Mouse (Mus musculus): ENCODE measurements around the gene Fignl1.
A peak's percentile ranks its signal among the peaks of the same experiment; 100 is the strongest.

The Fignl1 gene

DNA sequence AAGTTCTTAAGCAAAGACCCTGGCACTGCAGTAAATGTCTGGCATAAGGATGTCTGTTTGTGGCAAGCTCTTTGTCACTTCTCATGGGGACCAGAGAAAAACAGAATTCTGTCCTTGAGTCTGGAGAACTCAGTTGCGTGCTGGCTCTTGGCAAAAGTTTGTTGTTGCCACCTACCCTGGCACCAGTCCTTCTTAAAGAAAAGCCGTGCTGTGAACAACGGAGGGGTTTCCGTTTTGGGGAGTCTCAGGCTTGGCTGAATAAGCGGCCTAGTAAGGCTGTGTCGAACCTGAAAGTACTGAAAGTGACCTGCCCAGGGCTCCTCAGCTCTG is 24.0 kb upstream of the Fignl1 start:
- no peak for DNase-seq (ENCODE audit: low read depth in 2 of 2, low spot score in 2 of 2)

DNA sequence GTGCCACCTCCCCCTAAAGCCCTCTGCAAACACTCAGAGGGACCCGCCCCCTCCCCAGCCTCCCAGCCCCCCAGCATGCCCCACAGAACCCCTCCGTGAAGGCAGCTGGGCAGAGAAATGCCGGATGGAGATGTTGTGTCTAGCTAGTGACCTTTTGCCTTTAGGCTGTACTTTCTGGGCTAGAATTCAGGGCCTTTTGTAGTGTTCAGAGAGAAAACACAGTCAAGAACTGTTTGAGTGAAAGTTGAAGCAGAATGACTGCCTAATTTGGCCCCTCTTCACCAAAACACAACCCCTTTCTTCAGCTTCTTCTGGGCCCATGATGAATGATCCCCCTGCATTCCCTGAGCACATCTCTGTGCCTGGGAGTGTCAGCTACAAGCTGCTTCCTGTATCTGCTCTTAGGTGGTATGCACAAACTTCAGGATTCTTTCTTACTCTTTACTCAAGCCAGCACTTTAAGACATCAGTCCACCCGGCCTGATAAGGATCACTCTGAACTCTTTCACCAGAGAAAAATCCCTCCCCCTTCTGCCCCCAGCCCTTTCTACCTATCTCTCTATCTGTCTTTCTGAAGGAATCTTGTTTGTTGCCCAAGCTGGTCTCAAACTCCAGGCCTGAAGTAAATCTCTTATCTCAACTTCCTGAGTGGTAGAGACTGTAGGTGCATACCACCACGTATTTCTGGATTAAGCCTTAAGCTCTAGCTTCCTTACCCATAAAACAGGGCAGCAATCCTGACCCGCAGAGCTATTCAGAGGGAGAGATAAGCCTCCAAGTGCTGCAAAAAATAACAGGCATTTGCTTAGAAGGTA is 23.4 kb upstream of the Fignl1 start:
- DNase-seq (ENCODE audit: low read depth in 2 of 2, low spot score in 2 of 2) = no peak

DNA sequence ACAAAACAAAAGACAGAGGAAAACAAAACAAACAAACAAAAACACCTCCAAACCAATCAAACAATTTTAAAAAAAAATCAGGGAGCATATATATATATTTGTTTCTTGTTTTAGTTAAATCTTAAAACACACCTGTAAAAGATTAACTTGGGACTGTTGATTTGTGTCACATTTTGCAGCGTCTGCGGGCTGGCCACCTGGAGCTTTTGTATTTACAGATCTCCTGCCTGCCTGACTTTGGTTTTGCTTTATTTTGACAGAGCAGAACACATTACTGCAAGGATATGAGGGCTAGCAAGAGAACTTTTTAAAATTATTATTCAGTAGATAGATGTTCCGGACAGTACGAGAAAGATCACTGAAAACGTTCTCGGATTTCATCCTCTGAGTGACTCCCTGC is 22.8 kb upstream of the Fignl1 start:
- DNase-seq (ENCODE audit: low read depth in 2 of 2, low spot score in 2 of 2) = no peak

DNA sequence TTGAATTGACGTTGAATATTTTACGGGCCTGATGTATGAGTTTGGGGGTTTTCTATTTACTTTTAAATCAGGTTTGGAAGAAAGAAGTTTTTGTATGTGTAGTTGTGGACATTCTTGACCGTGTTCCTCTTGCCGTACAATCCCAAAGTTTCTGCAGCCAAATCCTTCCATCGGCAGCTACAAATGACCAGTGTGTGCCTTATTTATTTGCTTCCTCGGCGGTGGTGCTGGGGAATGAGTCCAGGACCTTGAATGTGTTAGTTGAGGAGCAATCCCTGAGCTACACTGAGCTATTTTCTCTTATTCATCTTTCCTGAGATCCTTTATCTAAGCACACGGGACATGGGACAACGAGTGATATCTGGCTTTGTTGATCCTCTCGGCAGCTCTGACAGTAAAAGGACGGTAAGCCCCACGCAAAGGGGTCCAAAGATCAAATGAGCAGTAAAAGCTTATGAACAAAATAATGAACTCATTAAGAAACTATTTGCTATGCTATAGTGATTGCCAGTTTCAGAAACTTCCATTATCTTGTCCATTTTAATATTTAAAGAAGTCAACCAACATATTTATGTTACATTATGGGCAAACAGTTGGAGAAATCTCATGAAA is 22.2 kb upstream of the Fignl1 start:
- DNase-seq (ENCODE audit: low read depth in 2 of 2, low spot score in 2 of 2) = no peak

DNA sequence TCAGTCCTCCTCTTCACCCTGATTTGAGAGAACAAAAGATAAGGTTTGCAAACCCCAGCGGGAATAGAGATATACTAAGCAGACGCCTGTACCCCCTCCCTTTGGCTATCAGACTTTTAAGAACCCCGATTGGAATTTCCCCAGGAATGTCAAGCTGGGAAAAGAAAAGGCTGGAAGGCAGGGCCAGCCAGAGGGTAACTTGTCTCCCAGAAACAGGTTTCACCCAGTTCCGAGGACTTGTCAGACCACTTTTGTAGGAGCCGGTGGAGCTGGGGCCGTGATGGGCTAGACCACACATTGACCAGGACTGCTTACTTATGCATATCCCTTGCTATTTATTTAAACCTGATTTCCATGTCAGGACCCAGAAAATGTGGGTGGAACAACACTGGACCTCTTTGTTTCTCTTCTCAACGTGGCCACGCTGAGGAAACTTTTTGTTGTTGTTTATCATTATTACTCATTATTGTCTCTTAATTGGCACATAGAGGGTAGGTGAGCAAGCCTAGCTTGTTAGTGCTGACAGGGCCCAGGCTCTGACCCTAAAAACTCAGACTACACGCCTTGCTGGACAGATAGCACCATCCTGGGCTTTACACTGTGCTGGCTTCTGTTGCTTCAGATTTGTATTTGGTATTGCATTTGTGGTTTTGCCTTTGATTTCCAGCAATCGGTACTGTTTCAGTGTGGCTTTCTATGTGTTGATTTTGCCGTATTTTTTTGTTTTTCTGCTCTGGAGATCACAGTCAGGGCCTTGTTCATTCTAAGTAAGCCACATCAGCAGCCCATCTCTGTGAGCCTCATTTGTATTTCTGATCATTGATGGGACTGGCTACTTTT is 20.6 kb upstream of the Fignl1 start:
- DNase-seq (ENCODE audit: low read depth in 2 of 2, low spot score in 2 of 2) = no peak

DNA sequence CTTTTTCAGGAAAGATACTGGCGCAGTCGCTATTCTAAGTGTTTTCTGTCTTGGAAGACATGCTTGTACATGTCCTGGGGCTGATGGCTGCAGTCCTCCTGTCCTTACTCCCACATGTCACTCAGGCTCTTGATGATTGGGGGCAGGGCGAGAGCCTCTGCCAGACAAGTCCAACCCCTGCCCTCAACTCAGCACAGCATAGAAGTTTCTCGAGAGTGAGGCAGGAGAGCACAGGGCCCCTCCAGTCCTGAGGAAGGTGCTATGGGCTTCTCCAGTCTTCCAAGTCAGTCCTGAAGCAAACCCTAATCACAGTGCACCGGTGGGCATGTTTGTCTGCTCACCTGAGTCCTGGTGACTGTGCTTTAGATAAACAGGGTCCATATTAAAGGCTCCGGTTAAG is 20.0 kb upstream of the Fignl1 start:
- DNase-seq (ENCODE audit: low read depth in 2 of 2, low spot score in 2 of 2) = no peak

DNA sequence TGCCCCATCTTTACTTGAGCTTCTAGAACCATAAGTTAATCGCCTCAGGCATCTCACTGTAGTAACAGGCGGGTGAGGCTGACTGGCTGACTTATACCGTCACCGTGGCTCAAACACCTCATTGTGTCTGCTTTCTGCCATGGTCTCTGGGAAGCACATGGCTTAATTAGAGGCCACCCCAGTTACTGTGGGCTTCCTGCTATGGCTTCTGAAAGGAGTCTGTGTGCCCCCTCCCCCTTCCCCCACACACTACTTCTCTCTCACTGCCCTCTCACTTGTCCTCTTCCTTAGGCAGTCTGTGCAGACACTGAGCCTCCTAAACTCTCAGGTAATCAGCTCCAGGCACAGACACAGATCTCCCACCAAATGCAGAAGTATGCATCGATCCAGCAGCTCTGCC is 19.5 kb upstream of the Fignl1 start:
- no peak for DNase-seq (ENCODE audit: low read depth in 2 of 2, low spot score in 2 of 2)

DNA sequence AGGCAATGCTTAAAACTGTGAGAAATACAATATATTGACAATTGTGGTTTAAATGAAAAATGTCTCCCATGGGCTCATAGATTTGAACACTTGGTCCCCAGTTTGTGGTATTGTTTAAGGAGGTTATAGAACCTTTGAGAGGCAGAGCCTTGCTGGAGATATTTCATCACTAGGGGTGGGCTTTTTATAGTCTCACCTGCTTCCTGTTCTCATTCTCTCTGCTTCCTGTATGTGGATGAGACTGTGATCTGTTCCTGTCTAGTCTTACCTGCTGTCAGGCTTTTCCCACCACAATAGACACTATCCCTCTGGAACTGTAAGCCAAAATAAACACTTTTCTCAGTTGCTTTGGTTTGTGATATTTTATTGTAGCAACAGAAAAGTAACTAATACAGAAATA is 17.7 kb upstream of the Fignl1 start:
- DNase-seq (ENCODE audit: low read depth in 2 of 2, low spot score in 2 of 2) = no peak

DNA sequence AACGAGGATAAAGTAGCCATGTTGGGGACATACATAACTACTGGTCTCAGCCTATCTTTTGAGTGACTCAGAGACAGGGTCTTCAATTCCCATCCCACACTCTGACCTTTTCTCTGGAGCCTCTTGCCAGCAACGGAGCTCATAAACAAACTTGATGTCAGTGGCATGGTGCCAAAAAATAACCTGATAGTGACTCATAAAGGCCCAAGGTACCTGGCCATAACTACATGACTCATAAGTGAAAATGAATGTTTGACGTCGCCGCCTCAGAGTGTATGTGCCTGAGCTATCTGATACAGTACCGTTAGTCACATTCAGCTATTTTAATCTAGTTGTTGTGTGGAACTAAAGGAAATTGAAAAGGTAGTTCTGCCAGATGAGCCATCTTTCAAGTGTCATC is 16.9 kb upstream of the Fignl1 start:
- no peak for DNase-seq (ENCODE audit: low read depth in 2 of 2, low spot score in 2 of 2)

DNA sequence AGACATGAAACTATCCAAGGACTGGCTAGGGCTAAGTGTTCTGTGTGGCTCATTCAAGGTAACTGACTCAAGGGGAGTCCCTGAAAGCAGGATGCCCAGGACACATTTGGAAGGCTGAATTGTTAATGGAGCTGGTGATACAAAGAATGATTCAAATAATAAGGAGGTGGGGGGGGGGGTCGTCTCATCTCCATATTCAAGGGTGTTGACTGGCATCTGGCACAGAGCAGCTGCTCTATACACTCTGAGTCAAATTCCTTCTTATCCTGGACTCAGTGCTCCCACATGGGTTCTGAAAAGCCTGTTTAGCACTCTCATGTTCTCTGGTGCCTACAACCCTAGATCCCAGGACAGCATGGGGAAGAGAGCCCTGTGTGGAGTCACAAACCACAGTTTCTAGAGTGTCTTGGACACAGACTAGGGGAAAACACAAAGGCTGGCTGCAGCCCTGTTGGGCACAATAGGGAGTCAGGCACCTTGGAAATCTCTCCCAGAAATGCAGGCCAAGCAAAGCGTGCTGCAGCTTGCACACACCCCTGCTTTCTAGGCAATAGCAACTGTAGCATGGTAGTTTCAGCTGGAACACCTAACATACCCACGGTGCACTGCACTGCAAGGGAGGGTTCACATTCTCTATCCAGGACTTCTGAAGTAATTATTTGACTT is 16.3 kb upstream of the Fignl1 start:
- no peak for DNase-seq (ENCODE audit: low read depth in 2 of 2, low spot score in 2 of 2)

DNA sequence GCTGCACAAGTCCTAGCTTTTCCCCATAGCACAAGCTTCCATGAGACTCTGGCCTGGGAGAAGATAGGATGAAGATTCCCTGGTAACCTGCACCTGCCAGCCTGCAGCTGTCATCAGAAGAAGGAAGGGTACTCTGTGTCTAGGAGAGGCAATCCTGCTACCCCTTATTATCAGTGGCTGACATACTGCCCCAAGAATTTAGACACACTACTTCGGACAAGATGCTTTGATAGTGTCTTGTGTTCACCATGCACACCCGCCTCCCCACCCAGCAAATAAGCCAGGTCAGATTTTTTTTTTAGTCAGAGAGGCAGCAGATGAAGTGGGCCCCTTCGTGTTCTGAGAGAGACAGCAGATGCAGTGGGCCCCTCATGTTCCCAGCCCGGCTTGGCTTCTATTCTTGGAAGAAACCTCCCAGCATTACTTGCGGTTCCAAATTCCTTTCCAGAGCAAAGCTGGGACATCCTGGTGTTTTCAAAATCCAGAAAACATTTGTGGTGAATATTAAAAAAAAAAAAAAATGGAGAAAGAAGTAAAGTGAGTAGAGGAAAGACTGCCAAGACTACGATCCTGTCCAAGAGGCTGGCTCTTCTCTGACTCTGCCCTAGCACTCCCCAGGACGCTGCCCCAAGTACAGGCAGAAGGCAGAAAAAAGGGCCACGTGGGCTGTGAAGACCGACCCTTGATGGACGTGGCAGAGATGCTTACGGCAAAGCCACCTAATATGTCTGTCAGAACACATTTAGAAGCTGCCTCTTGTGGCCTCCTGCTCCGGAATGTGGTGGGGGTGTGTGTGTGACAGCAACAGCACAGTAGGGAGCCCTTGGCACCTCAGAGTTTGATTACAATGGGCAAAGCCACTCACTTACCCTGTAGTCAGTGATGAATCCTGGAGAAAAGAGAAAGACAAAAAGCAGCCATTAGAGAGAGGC is 15.5 kb upstream of the Fignl1 start:
- no peak for DNase-seq (ENCODE audit: low read depth in 2 of 2, low spot score in 2 of 2)

DNA sequence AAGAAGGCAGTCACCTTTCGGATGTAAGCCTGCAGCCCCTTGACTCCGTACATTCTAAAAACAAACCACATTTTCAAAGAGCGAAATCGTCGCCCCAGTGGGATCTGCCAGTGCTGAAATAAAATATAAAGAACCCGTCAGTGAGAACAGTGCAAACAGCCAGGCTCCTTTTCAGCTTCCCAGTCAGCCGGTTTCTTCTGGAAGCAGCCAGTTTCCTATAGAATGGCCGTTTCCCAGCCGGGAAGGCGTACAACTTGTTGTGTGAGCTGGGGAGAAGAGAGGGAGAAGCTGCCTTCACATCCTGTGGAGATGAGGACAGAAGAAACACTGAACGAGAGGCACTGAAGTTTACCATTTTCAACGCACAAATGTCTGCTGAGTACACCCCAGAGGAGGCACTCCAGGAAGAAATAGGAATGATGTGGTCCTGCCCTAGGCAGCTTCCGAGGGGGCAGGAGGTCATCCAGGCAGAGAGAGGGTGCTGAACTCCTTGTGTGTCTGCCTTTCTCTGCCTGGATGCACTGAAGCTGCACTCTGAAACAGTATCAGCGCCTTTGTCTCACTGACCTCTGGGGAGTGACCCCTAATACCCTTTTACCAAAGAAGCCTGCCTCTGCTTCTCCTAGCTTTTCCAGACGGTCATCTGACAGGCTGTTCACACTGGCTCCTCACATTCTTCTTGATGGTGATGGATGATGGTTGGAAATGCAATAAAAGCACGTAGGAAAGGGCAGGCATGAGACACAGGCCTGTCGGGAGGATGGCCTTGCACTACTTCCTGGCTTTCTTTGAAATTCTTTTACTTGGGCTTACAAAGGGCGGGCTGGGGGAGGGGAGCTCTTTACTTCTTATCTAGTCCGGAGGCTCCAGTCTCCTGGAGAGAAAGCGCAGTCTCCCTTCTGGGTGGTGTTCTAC is 13.7 kb upstream of the Fignl1 start:
- DNase-seq (ENCODE audit: low read depth in 2 of 2, low spot score in 2 of 2) = no peak

DNA sequence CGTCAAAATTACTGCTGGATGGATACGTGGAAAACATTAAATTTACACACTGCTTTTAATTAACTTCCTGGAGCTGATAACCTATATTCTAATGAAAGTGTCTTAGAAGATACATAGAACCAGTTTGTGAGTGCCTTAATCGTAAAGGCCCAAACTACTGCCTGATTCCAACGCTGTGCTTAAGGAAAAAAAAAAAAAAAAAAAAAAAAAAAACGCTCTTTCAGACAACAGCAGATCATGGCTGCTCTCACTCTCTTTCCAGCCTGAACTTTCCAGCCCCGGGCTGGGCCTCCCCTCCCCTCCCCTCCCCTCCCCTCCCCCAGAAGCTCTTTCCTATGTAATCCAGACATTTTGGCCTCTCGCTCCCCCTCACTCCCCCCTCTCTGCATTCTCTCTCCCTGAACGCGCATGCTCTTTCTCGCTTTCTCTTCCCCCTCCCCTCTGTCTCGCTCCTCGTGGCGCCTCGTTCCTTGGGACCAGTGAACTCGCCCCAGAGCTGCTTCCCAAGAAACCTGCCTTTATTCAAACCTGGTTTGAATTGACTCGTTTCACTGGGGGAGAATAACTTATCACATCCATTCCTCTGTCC is 12.7 kb upstream of the Fignl1 start:
- DNase-seq (ENCODE audit: low read depth in 2 of 2, low spot score in 2 of 2) = no peak

DNA sequence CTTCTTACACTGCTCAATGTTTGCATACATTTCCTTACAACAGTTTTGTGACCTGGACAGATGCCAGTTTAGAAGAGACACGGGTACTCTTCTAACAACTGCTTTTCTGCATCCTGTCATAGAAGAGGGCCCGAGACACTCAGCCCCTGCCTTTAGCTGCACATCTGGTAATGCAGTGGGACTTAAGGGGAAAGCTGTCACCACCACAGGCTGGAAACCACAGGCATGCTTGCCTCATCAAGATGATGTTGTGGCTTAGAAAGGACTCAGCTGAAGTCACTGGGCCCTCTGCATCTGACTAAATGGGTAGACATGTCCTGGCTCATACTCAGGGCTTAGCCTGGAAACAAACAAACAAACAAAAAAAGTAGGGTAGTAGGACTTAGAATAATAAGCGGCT is 12.0 kb upstream of the Fignl1 start:
- DNase-seq (ENCODE audit: low read depth in 2 of 2, low spot score in 2 of 2) = no peak

DNA sequence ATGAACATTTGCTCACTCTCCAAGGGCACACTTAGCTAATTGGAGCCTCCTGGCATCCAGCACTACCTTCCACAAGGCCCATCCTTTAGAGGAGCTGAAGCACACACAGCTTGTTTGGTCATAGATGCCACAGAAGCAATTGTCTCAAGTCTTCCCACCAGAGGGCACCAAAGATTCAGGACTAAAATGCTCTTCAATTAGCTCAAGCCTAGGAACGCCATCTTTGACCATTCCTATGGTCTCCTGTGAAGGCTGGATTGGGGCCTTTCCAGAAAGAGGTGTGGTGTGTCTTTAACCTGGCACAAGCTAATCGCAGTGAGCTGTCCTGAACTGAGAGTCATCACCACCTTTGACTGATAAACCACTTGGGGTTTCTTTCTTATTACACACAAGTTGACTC is 11.5 kb upstream of the Fignl1 start:
- DNase-seq (ENCODE audit: low read depth in 2 of 2, low spot score in 2 of 2) = peak; percentile 54 to 74

DNA sequence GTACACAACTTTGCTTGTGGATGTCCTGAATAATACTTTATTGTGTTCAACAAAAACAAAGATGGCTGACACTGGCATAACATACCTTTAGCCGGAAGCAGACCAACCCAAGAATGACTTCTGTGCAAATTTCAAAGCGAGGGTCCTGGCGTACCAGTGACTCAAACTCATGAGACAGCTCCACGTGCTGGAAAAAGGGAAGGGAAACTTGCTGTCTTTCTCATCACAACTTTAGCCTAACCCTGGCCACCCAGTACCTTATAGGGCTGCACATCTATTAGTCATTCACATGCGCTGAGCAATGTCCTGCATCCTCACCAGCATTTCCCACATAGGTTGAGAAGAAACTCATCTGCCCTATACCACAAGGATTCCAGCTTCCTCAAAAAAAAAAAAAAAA is 10.4 kb upstream of the Fignl1 start:
- no peak for DNase-seq (ENCODE audit: low read depth in 2 of 2, low spot score in 2 of 2)

DNA sequence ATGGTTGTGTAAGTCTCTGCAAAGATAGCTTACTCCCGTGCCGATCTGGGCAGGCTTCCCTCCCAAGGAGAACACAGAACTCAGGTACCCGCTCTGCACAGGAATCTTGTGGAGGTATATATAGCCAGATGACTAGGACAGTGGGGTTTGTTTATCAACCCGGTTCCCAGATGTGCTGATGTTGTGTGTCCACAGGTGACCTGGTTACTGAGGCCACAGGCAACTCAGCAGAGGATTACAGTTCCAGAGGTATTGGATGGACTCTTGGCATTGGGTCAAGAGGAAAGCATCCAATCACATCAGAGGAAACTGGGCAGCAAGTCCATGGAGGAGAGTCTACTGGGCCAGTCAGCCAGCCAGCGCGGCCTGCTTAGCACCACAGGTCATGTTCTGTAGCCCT is 10.0 kb upstream of the Fignl1 start:
- no peak for DNase-seq (ENCODE audit: low read depth in 2 of 2, low spot score in 2 of 2)

DNA sequence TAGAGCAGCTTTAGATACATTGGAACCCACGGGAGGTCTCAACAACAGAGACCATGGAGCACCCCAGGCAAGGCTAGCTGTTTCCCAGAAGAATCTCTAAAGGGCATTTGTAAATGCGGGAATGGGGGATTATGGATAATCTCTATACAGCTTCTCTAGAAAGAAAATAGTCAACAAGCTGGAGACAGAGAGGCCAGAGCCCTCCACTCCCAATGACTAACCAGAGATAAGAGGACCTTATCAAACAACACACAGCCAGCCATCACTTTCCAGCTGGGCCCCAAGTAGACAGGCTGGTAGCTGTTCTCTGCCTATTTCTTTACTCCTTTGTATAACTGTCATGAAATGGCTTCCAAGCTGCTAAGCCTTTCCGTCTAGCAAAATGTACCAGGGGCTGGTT is 7.0 kb upstream of the Fignl1 start:
- no peak for DNase-seq (ENCODE audit: low read depth in 2 of 2, low spot score in 2 of 2)

DNA sequence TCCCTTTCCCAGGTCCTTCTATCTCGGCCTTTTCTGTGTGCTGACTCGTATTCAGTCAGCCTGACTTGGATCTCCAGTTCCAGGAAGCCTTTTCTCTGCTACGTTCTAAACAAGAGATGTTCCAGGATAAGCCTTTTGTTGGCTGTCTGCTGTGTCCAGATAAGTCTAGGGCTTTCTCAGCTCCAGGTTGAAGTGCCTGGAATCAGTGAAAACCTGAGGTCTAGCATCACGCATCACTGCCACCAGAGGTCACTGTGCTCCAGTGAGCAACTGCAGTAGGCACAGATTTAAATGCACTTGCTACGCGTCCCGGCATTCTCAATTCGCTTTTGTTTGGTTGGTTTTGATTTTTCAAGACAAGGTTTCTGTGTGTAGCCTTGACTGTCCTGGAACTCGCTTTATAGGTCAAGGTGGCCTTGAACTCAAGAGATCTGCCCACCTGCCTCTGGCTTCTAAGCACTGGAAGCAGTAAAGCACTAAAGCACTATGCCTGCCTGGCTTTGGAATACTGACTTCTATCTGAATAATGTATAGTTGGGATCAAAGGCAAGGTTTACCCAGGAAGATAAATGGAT is 3.2 kb upstream of the Fignl1 start:
- DNase-seq (ENCODE audit: low read depth in 2 of 2, low spot score in 2 of 2) = peak; percentile 50 to 63
